Mouse (Mus musculus) midbrain, embryonic 13.5 days (tissue): ENCODE data around the gene Cant1. TPM values are rescaled to one million over a fixed set of nuclear protein-coding genes. Genes with fewer than 3 reads are reported as not detected.

Source experiments
- ATAC-seq: fragments of 200-750 bp; cut with Nextera tagmentation; 2 replicates; pipeline ENCODE4 v1.8.0; 2017; ENCODE audit warnings: mild to moderate bottlenecking, moderate TSS enrichment, moderate library complexity
- H3K27ac ChIP-seq: fragments of 300-500 bp; sonication (generic); 2 replicates; pipeline ENCODE4 v1.5.1; 2015; ENCODE audit warnings: inconsistent platforms, mild to moderate bottlenecking, moderate library complexity
- H3K27me3 ChIP-seq: fragments of 300-500 bp; sonication (generic); 2 replicates; pipeline ENCODE4 v1.6.1; 2015; ENCODE audit warnings: mild to moderate bottlenecking, inconsistent platforms
- H3K36me3 ChIP-seq: fragments of 300-500 bp; sonication (generic); 2 replicates; pipeline ENCODE4 v1.6.1; 2015; ENCODE audit warnings: mild to moderate bottlenecking, inconsistent platforms
- H3K4me1 ChIP-seq: fragments of 300-500 bp; sonication (generic); replicated peaks from 2 replicates; pipeline ENCODE4 v1.6.1; 2015; ENCODE audit warnings: inconsistent platforms
- H3K4me2 ChIP-seq: fragments of 300-500 bp; sonication (generic); replicated peaks from 2 replicates; pipeline ENCODE4 v1.6.1; 2015; ENCODE audit warnings: moderate library complexity, mild to moderate bottlenecking, inconsistent platforms
- H3K4me3 ChIP-seq: fragments of 300-500 bp; sonication (generic); replicated peaks from 2 replicates; pipeline ENCODE4 v1.5.1; 2015; ENCODE audit warnings: mild to moderate bottlenecking, inconsistent platforms
- H3K9ac ChIP-seq: fragments of 300-500 bp; sonication (generic); replicated peaks from 2 replicates; pipeline ENCODE4 v1.6.1; 2015; ENCODE audit warnings: mild to moderate bottlenecking, inconsistent platforms
- H3K9me3 ChIP-seq: fragments of 300-500 bp; sonication (generic); 2 replicates; pipeline ENCODE4 v1.6.1; 2016; ENCODE audit warnings: mild to moderate bottlenecking, inconsistent platforms
- WGBS: fragments of 180-500 bp; shearing (Covaris S2); methylation state at CpG from one replicate; pipeline ENCODE4 v1.1.7; 2015; 5-methylcytosine and 5-hydroxymethylcytosine counted together
- polyA plus RNA-seq: library from polyadenylated mRNA; unstranded; fragments of >200 nt; fragmentation: Nextera tagmentation; extraction: Ambion mirVana; gene quantifications from 2 replicates; pipeline ENCODE4 v1.2.1, GENCODE M21; 2015

Cant1 gene
- polyA plus RNA-seq, 1 experiment from 2014 or later: 26.0 TPM

DNA sequence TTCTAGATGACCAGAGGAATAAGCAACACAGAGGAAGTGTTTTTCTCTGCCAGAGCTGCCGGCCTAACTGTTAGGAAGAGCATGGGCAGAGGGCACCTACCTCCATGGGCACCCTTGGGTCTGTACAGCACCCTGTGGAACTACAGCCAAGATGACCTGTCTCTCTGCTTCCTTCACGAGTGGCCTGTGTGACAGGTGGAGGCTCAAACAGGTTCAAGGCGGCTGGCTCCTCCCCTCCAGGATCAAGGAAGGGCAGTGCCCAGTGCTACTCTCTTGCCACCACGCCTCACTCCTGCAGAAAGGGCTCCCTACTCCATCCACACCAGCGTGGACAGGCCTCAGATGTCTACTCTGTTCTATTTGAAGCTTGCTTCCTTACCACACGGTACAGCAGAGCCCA, 3.3 kb downstream of the Cant1 start:
- Histone ChIP-seq H3K27me3 (no peaks in the 10 kb centered on the region), H3K27ac (no peak overlapping the region), H3K4me1 (peaks cover 37% of the 10 kb centered on the region), H3K4me3 (no peak overlapping the region), H3K9me3 (no peaks in the 10 kb centered on the region), H3K9ac (no peak overlapping the region; the same call in 1 of the 2 replicates), H3K4me2 (no peak overlapping the region), H3K36me3 (peaks cover 34% of the 10 kb centered on the region)
- WGBS: 92% methylated on average over 6 of the region's 6 CpGs
- ATAC-seq: no peak

DNA sequence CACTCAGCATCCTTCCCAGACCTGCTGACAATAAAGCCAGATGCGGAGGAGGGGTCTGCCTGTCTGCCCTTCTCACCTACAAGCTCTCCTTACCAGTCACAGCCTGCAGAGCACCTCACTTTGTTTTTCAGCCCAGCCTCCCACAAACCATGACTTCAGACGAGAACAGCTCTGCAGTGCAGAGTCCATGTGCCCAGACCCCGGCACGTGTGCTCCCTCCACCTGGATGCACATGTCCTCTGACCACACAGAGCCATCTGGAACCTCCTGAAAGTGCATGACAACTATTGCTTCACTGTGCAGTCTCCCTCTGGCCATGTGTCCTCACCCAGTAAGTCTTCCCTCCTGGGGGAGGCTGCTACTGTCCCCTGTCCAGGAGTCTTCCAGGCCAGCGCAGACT, 4.6 kb downstream of the Cant1 start:
- no peaks in the 10 kb centered on the region for H3K27me3 ChIP-seq
- no peak overlapping the region for H3K9ac ChIP-seq
- H3K27ac ChIP-seq: no peak overlapping the region
- H3K36me3 ChIP-seq: peaks cover 47% of the 10 kb centered on the region
- no peak overlapping the region for H3K4me3 ChIP-seq
- no peak overlapping the region for H3K4me2 ChIP-seq
- peaks cover 31% of the 10 kb centered on the region for H3K4me1 ChIP-seq
- 95% methylated on average over 5 of the region's 5 CpGs for WGBS
- ATAC-seq: no peak
- H3K9me3 ChIP-seq: no peaks in the 10 kb centered on the region

DNA sequence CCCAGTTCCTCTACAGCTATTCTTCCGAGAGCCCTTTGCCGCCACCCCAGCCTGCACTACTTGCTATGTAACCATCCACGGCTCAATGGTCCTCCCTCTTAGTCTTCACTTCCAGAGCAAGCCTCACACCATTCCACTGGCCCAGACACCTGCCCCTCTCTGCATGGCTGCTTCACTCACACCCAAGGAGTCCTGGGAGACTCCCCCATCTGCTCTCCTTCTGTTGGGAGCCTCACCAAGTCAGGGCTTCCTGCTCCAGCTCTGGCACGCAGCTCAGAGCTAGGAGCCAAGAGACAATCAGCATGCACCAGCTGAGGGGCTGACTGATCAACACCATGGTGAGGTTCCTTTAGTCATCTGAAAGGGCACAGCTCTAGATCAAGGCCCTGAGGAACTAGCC, 5.8 kb downstream of the Cant1 start:
- Histone ChIP-seq H3K36me3 (peaks cover 59% of the 10 kb centered on the region), H3K4me3 (no peak overlapping the region), H3K4me1 (peaks cover 26% of the 10 kb centered on the region), H3K9ac (no peak overlapping the region), H3K9me3 (no peaks in the 10 kb centered on the region), H3K27ac (no peak overlapping the region), H3K4me2 (no peak overlapping the region), H3K27me3 (no peaks in the 10 kb centered on the region)
- no peak for ATAC-seq
- WGBS: 86% methylated on average over 4 of the region's 4 CpGs

DNA sequence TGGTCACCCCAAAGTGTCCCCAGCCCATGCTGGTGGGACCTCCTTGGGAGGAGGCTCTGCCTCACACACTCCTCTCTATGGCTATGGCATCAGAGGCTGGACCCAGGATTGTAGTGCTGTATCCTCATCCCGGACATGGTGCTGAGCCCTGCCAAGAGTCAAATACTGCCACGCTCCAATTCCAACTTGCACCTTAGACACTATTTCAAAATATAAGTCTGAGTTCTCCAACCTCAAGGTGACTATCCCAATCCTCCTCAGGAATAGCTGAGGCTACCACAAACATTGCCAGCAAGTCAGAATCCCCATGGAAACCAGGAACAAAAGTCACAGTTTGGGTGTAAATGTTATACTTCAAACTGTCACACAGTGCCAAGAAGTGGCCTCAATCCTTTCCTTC, 6.3 kb downstream of the Cant1 start:
- 94% methylated on average over 2 of the region's 2 CpGs for WGBS
- no peaks in the 10 kb centered on the region for H3K27me3 ChIP-seq
- H3K9ac ChIP-seq: no peak overlapping the region
- no peak for ATAC-seq
- H3K9me3 ChIP-seq: no peaks in the 10 kb centered on the region
- H3K36me3 ChIP-seq: peaks cover 64% of the 10 kb centered on the region
- no peak overlapping the region for H3K27ac ChIP-seq
- no peak overlapping the region for H3K4me2 ChIP-seq
- no peak overlapping the region for H3K4me3 ChIP-seq
- peaks cover 21% of the 10 kb centered on the region for H3K4me1 ChIP-seq

DNA sequence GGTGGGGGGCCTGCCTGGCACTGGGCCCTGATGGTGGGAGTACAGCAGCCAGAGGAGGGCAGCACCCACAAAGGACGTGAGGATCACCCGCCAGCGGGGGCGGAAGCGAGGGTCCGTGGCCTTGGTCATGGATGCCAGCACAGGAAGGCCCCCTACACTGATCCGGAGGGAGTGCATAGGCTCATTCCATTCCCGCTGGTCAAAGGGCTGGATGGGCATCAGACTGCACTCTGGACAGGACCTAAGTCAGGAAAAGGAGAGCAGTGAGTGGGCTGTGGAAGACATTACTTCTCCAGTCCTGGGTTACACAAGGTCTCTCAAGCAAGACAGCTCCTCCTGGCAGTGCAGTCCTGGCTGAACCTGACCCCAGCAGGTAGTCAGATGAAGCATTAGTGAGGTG, 7.6 kb downstream of the Cant1 start:
- Histone ChIP-seq H3K4me3 (no peak overlapping the region), H3K27ac (no peak overlapping the region), H3K9ac (no peak overlapping the region), H3K9me3 (no peaks in the 10 kb centered on the region), H3K4me2 (no peak overlapping the region), H3K36me3 (peaks cover 77% of the 10 kb centered on the region), H3K4me1 (peaks cover 8% of the 10 kb centered on the region), H3K27me3 (no peaks in the 10 kb centered on the region)
- ATAC-seq: no peak
- WGBS: 89% methylated on average over 8 of the region's 8 CpGs

DNA sequence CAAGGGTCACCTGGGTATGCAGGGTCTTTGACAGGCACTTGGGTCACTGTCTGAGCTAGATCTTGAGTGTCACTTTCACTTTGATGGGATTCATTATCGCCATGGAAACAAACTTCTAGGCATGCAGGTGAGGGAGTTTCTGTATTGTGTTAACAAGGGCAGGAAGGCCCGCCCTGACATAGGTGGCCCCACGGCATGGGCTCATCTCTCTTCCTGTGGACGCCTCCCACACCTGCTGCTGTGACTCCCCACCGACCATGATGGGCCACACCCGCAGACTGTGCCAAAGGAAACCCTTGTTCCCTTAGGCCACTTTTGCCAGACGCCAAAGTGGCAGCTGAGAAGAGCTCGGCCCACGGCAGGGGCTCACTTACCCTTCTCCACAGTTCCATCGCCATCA, 8.4 kb downstream of the Cant1 start:
- H3K36me3 ChIP-seq: peaks cover 77% of the 10 kb centered on the region
- no peak overlapping the region for H3K4me2 ChIP-seq
- H3K27ac ChIP-seq: no peak overlapping the region
- H3K9me3 ChIP-seq: no peaks in the 10 kb centered on the region
- H3K4me3 ChIP-seq: no peak overlapping the region
- peaks cover under 1% of the 10 kb centered on the region for H3K4me1 ChIP-seq
- H3K9ac ChIP-seq: no peak overlapping the region
- ATAC-seq: no peak
- 90% methylated on average over 10 of the region's 10 CpGs for WGBS
- H3K27me3 ChIP-seq: no peaks in the 10 kb centered on the region

DNA sequence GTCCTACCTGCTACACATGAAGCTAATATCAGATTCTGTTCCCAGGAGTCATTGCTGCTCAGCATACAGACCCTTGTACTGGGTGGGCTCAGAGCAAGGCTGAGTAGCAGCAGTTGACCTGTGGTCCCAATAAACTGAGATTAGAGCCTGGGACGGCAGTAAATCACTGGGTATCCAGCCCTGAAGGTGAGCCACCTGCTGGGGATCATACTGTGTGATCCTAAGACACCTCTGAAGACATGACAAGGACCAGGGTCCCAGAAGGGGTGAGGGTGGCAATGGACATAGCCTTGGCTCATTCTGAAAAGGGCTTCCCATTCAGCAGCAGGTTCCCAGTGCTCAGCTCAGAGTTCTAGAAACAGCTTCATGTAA, 8.8 kb downstream of the Cant1 start:
- peaks cover 75% of the 10 kb centered on the region for H3K36me3 ChIP-seq

DNA sequence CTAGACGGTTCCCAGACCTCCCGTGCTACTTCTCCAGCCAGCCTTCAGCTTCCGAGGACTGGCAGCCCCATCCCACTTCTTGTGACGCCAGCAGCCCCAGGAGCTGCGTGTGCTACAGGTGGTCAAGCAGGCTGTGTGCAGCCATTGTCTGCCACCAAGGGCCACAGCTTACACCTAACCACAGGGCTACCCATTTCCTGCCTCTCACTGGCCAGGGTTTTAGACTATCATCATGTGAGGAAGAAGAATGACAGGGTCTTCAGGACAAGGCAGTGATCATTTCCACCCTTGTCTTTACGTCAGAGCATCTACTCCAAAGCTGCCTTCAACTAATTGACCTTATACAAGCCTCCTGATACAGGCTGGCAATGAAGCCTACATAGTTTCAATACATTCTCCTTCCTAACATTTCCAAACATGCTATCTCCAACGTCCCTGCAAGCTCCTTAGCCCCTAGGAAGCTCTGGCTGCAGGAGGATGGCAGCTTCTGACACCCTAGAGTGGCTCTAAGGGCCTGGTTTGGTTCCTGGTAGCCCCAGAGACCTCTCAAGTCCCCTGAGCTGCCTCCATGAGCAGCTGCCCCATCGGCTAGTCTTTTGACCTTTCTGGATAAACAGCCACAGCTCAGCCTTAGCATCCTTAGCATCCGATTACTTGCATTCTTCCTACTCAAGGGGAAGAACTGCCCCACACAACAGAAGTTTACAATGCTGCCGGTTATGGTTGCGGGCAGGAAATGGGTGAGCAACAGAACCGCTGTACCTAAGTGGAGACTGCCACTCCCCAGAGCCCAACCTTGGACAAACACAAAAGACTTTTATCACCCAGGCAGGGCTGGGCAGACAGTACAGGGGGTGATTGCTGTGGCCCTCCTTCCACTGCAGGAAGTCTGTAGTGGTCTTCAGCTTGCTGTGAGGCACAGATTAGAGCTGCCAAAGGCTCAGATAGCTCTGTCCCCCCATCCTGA, 9.5 kb downstream of the Cant1 start:
- no peaks in the 10 kb centered on the region for H3K4me1 ChIP-seq
- no peaks in the 10 kb centered on the region for H3K27me3 ChIP-seq
- no peak overlapping the region for H3K4me3 ChIP-seq
- no peak for ATAC-seq
- no peaks in the 10 kb centered on the region for H3K9me3 ChIP-seq
- no peak overlapping the region for H3K9ac ChIP-seq
- peaks cover 68% of the 10 kb centered on the region for H3K36me3 ChIP-seq
- 92% methylated on average over 12 of the region's 12 CpGs for WGBS
- H3K4me2 ChIP-seq: no peak overlapping the region
- H3K27ac ChIP-seq: no peak overlapping the region

More for the DNA sequence above, 8.8 kb downstream of the Cant1 start:
- Histone ChIP-seq H3K4me2 (no peak overlapping the region), H3K9ac (no peak overlapping the region), H3K27me3 (no peaks in the 10 kb centered on the region), H3K27ac (no peak overlapping the region), H3K4me3 (no peak overlapping the region), H3K4me1 (no peaks in the 10 kb centered on the region), H3K9me3 (no peaks in the 10 kb centered on the region)
- ATAC-seq: no peak
- 81% methylated on average over 1 of the region's 1 CpGs for WGBS

DNA sequence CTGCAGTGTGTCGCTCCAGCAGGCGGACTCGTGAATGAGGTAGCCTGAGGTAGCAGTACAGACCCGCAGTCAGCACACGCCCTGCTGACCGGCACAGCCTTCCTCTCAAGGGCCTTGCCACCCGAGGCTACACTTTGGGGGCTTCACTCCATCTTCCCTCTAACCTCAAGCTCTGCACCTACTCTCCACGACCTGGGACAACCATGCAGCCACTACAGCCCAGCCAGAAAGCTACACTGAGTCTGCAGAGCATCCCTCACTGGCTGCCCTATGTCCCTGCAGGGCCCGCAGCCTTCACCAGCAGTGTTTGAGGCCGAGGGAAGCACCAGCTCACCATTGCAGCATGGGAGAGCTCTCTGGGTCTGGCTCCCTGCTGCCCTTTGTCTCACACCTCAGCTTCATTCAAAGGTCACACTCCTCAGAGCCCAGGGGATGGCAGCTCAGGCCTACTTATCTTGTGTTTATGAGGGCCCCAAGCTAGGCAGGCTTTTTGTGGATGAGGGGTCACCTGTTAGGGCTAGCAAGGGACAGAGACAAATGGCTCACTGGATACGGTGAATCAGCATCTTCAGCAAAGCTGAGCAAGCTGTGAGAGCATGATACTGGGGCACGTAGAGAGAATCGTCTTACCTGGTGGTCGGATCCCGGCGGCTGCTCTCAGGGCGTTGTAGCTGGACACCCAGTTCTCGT, 10.7 kb downstream of the Cant1 start:
- WGBS: 88% methylated on average over 18 of the region's 18 CpGs
- Histone ChIP-seq H3K9ac (no peak overlapping the region), H3K36me3 (peaks cover 67% of the 10 kb centered on the region), H3K4me2 (no peak overlapping the region), H3K27ac (no peak overlapping the region; the same call in 1 of the 2 replicates), H3K27me3 (no peaks in the 10 kb centered on the region), H3K4me1 (no peaks in the 10 kb centered on the region), H3K9me3 (no peaks in the 10 kb centered on the region), H3K4me3 (no peak overlapping the region)
- no peak for ATAC-seq

DNA sequence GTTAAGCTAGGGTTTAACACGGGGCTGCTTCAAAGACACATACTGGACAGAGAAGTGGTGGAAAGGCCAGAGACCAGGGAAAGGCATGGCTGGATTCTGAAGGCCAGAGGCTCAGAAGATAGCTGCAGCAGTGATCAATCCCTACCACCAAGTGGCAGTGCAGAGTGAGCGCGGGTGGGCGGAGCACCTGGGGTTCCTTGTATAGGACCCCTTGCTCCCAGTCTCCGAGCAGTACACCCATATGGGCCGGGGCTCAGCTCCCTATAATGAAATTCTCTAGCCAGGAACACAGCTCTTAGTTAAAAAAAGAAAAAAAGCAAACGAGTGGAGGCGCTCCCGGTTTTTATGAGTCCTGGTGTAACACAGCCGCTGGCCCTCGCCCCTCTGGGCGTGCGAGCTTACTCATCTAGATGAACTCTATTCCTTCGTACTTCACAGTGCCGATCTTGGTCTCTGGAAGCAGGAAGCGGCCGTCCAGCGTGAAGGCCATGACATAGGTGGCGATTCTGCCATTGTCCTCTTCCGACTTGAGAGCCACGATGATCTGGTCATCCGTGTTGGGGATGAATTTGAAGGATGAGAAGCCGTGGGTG, 11.5 kb downstream of the Cant1 start:
- no peak overlapping the region for H3K9ac ChIP-seq
- no peak overlapping the region for H3K4me3 ChIP-seq
- H3K4me1 ChIP-seq: no peaks in the 10 kb centered on the region
- H3K9me3 ChIP-seq: no peaks in the 10 kb centered on the region
- H3K27ac ChIP-seq: no peak overlapping the region; the same call in 1 of the 2 replicates
- ATAC-seq: no peak
- no peak overlapping the region for H3K4me2 ChIP-seq
- peaks cover 67% of the 10 kb centered on the region for H3K36me3 ChIP-seq
- WGBS: 88% methylated on average over 23 of the region's 23 CpGs
- no peaks in the 10 kb centered on the region for H3K27me3 ChIP-seq

DNA sequence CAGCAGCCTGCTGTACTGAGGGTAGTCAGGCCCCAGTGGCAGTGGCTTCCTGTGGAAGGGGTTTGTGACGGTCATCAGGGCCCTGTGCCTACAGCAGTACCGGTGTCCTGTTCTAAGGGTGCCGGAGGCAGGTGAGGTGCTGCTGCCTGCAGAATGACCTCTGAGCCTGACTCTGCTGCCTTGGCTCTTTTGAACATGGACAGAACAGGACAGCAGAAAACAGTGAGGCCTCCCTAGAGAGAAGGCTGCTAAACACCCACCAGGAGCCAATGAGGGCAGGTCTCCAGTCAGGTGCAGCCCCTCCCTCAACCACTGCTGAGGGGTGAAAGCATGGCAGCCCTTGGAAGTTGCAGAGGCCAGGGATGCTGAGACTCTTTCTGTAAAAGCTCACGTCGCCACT, 12.4 kb downstream of the Cant1 start:
- no peaks in the 10 kb centered on the region for H3K4me1 ChIP-seq
- no peak overlapping the region for H3K4me2 ChIP-seq
- no peak overlapping the region for H3K27ac ChIP-seq
- H3K27me3 ChIP-seq: no peaks in the 10 kb centered on the region
- 97% methylated on average over 5 of the region's 5 CpGs for WGBS
- peaks cover 61% of the 10 kb centered on the region for H3K36me3 ChIP-seq
- H3K9me3 ChIP-seq: no peaks in the 10 kb centered on the region
- H3K9ac ChIP-seq: no peak overlapping the region
- ATAC-seq: no peak
- H3K4me3 ChIP-seq: no peak overlapping the region

DNA sequence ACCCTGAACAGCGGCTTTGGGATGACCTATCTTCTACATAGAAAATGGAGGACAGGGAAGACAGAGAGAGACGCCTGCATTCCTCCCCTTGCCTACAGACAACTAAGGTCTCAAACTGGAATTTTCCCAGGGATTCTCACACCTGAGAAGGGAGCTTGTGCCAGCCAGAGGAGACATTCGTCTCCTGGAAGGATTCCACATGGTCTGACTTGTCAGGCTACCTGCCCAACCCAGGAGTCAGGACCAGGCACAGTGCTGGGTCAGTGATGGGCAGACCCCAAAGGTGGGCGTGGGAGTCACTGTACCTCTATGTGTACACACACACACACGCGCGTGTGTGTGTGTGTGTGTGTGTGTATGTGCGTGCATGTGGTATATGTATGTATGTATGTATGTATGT, 13.6 kb downstream of the Cant1 start:
- Histone ChIP-seq H3K4me3 (no peak overlapping the region), H3K4me2 (no peak overlapping the region), H3K9me3 (no peaks in the 10 kb centered on the region), H3K27ac (no peak overlapping the region), H3K4me1 (no peaks in the 10 kb centered on the region), H3K36me3 (peaks cover 50% of the 10 kb centered on the region), H3K27me3 (no peaks in the 10 kb centered on the region), H3K9ac (no peak overlapping the region)
- no peak for ATAC-seq
- 96% methylated on average over 8 of the region's 8 CpGs for WGBS
